Mouse (Mus musculus): ENCODE measurements around the gene Tcf19. TPM values are rescaled to one million over a fixed set of nuclear protein-coding genes. Genes with fewer than 3 reads are reported as not detected.

Gene Tcf19
- polyA plus RNA-seq (2017; shearing (Covaris generic)) = 21.5 TPM

GRCm38 (mm10) chr17:35516652-35517500, at the start of gene Tcf19, which contains the start of gene Cchcr1:
Gene Tcf19 (minus strand): TSS chr17:35516824.
Gene Cchcr1 (plus strand): TSS chr17:35517100.

GRCm38 (mm10) chr17:35551881-35552414, 35.3 kb upstream of the Tcf19 start, which contains the start of gene Cdsn:
Gene Cdsn (plus strand): TSS chr17:35552128.

GRCm38 (mm10) chr17:35532901-35533300, 16.3 kb upstream of the Tcf19 start, which contains the start of gene Psors1c2:
Gene Psors1c2 (plus strand): TSS chr17:35533201.

GRCm38 (mm10) chr17:35505776-35506175, 10.8 kb downstream of the Tcf19 start, which contains the start of gene Pou5f1:
Gene Pou5f1 (plus strand): TSS chr17:35506018.

GRCm38 (mm10) chr17:35469842-35470751, 46.5 kb downstream of the Tcf19 start, which contains the start of gene H2-Q10:
Gene H2-Q10 (plus strand): TSS chr17:35470089.

Other genes starting within 250 kb of the Tcf19 start
- gene H2-Q1, start 196.4 kb downstream of the Tcf19 start, polyA plus RNA-seq (2017; shearing (Covaris generic)) = 0.20 TPM
- 21.3 TPM for gene H2-Q2, start 174.6 kb downstream of the Tcf19 start, polyA plus RNA-seq (2017; shearing (Covaris generic))
- gene H2-Q4, start 137.2 kb downstream of the Tcf19 start, polyA plus RNA-seq (2017; shearing (Covaris generic)) = 49.6 TPM
- gene H2-Q6, start 92.0 kb downstream of the Tcf19 start, polyA plus RNA-seq (2017; shearing (Covaris generic)) = 973 TPM
- gene H2-Q7, start 77.7 kb downstream of the Tcf19 start, polyA plus RNA-seq (2017; shearing (Covaris generic)) = 2,993 TPM
- gene H2-Q10, start 46.7 kb downstream of the Tcf19 start, polyA plus RNA-seq (2017; shearing (Covaris generic)) = 30.2 TPM
- not detected for gene Pou5f1, start 10.8 kb downstream of the Tcf19 start, polyA plus RNA-seq (2017; shearing (Covaris generic))
- gene Cchcr1, start 276 bp upstream of the Tcf19 start, polyA plus RNA-seq (2017; shearing (Covaris generic)) = 17.8 TPM
- not detected for gene Psors1c2, start 16.4 kb upstream of the Tcf19 start, polyA plus RNA-seq (2017; shearing (Covaris generic))
- not detected for gene Cdsn, start 35.3 kb upstream of the Tcf19 start, polyA plus RNA-seq (2017; shearing (Covaris generic))
- not detected for gene 2300002M23Rik, start 50.6 kb upstream of the Tcf19 start, polyA plus RNA-seq (2017; shearing (Covaris generic))
- not detected for gene Sfta2, start 84.7 kb upstream of the Tcf19 start, polyA plus RNA-seq (2017; shearing (Covaris generic))
- gene Gm9573, start 109.8 kb upstream of the Tcf19 start, polyA plus RNA-seq (2017; shearing (Covaris generic)) = not detected
- gene Mucl3, start 126.9 kb upstream of the Tcf19 start, polyA plus RNA-seq (2017; shearing (Covaris generic)) = 0.21 TPM
- gene Vars2, start 150.8 kb upstream of the Tcf19 start, polyA plus RNA-seq (2017; shearing (Covaris generic)) = 35.4 TPM
- 29.3 TPM for gene Gtf2h4, start 156.9 kb upstream of the Tcf19 start, polyA plus RNA-seq (2017; shearing (Covaris generic))
- gene Ddr1, start 187.8 kb upstream of the Tcf19 start, polyA plus RNA-seq (2017; shearing (Covaris generic)) = 4.8 TPM